Mouse (Mus musculus) large intestine, adult 2 months (tissue): ENCODE measurements around the gene Serpina1f. TPM values are rescaled to one million over a fixed set of nuclear protein-coding genes. Genes with fewer than 3 reads are reported as not detected.
"Not testable (repeated sequence)": the region's sequence is repeated elsewhere in the genome, so short reads cannot be mapped to it uniquely, and the experiment has no call there.

Source experiments
- DNase-seq: peaks from one replicate; pipeline ENCODE4 v3.0.0-alpha.2; 2012; ENCODE audit warnings: low read depth, low spot score
- WGBS: fragments of 180-500 bp; shearing (Covaris S2); methylation state at CpG from one replicate; pipeline ENCODE4 v1.1.7; 2018; 5-methylcytosine and 5-hydroxymethylcytosine counted together
- polyA plus RNA-seq: library from polyadenylated mRNA; depleted of rRNA; stranded (reverse); fragments of >200 nt; gene quantifications from 2 replicates; pipeline ENCODE4 v1.2.3, GENCODE M21; 2012; rRNA removed

The Serpina1f gene
- polyA plus RNA-seq, 1 experiment: 2.3 TPM

DNA sequence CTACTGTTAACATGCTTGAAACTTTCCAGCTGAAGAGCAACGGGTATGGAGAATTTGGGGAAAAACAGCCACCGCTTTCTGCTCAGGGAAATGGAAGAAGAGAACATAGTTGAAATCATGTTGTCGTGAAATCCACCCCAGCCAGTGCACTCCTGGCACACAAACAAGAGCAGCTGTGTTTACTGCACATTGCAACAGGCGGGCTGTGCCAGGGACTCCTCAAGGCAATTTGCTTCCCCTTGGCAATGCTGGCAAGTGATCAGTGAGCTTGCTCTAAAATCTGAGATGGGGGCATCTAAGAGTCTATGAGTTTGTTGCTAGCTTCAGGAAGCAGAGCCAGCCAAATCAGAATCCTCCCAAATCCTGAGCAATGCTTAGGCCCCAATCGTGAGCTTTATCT lies 25.0 kb downstream of the Serpina1f start:
- WGBS: 59% methylated on average over 5 of the region's 5 CpGs
- no peak for DNase-seq

DNA sequence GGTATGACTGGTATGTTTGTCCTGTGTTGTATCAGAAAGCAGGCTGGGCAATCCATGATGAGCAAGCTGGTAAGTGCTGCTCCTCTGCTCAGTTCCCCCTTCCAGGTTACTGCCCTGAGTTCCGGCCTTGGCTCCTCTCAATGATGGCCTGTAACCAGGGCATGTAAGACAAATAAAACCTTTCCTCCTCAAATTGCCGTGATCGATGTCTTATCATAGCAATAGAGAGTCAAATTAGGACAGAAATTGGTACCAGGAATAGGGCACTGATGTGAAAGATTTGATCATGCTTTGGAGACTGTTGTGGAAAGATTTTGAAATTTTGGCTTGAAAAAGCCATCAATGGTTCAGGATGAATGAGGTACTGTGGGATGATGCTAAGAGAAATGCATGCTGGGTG lies 30.0 kb downstream of the Serpina1f start:
- DNase-seq: no peak
- 66% methylated on average over 3 of the region's 3 CpGs for WGBS

DNA sequence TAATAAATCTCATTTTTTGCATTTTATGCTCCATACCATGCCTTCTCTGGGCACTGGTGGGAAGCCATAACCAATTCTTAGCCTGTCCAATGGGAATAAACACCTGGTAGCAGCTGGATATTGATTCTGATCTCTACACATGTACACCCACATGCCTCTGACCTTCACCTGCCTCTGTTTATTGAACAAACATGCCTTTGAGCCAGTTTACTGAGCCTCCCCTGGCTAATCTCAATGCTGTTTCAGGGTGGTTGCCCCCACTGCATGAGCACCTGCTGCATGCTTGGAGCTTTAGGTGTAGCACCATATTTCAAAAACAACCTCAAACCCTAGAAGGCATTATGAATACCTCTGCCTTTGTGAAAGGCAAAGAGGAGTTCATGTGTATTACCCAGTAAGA lies 33.3 kb downstream of the Serpina1f start:
- not testable (repeated sequence) for DNase-seq

DNA sequence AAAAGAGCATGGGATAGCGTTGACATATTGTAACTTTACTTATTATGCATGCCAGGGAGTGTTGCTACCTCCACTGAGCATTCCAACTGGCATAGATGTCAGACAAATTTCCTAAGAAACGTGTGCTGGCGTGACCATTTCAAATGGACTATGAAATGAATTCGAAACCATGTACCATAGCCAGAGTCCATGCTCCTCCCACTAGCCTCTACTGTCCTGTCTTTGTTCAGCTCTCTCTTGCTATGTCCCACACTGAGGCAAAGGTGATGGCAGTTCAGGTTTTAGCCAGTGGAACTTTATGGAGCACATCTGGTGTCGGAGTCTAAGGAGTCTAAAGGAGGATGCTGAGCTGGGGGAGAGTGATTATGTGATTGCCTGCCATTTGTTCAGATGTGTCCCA lies 35.3 kb downstream of the Serpina1f start:
- DNase-seq: no peak
- WGBS: 85% methylated on average over 5 of the region's 5 CpGs

DNA sequence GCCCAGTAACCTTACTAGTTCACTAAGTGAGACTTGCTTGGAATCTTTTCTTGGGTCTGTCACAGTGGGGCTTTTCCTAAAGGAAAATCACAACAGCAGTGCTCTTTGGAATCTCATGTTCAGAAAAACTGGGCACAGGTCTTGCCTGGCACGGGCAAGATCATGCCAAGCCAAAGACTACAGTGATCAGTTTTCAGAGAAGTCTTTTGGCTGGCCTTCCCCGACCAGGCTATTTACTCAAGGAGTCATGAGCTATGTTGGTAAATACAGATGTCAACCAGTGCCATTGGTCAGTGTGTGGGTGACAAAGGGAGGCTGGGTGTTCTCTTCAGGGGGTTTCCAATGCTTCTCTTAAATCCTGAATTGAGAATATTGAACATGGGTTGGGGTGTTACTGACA lies 36.2 kb downstream of the Serpina1f start:
- 62% methylated on average over 2 of the region's 2 CpGs for WGBS
- DNase-seq: no peak

DNA sequence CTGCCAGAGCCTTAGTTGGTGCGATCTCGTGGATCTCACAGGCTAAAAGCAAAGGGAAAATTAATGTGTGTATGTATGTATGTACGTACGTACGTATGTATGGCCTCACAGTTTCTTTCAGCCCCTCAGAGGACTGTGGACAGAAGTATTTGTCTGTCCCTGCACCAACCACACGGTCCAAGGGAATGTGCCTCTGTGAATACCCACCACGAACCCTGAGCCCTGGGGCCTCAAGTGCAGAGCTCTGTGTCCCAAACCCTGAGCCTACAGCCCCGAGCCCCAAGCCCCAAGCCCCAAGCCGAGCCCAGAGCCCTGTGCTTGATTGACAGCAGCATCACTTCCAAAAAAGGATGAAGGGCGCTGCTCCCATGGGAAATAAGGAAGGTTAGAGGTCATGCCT lies 37.3 kb downstream of the Serpina1f start:
- 84% methylated on average over 10 of the region's 10 CpGs for WGBS
- DNase-seq: no peak

DNA sequence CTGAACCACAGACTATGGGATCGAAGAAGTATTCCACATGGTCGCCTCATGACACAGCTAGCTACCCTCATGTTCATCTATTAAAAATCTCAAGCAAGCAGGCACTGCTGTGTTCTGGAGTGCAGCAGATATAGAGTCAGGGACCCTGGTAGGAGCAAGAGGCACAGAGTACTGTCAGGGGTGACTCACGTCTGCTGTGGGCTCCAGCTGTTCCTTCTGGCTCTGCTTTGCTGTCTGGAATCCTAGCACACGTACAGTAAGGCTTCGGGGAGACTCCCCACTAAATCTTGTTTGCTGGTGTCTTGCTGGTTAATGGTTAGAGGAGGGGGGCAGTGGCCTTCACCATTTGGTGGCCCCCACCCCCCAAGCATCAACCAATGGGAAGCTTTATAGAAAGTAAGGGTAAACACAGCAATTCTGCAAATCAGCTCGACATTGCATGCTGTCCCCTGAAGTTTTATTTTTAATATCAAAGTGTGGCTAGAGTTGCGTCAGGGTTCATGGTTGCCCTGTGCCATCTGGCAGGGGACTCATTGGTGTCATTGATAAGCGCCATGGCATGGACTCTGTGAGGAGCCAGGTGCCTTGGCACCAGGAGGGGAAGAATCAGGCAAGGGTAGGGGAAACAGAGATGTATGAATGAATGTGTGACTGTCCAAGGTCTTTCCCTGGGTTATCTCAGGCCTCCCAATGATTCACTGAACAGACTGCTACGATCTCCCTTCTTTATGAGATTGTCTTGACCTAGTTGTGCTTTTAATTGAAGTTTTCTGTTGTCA lies 38.3 kb downstream of the Serpina1f start, which contains the start of gene Serpina6:
Gene Serpina6, minus strand, starts transcription at position 365 of the 779 bp plus-strand sequence.
- no peak for DNase-seq
- WGBS: 48% methylated on average over 9 of the region's 9 CpGs

DNA sequence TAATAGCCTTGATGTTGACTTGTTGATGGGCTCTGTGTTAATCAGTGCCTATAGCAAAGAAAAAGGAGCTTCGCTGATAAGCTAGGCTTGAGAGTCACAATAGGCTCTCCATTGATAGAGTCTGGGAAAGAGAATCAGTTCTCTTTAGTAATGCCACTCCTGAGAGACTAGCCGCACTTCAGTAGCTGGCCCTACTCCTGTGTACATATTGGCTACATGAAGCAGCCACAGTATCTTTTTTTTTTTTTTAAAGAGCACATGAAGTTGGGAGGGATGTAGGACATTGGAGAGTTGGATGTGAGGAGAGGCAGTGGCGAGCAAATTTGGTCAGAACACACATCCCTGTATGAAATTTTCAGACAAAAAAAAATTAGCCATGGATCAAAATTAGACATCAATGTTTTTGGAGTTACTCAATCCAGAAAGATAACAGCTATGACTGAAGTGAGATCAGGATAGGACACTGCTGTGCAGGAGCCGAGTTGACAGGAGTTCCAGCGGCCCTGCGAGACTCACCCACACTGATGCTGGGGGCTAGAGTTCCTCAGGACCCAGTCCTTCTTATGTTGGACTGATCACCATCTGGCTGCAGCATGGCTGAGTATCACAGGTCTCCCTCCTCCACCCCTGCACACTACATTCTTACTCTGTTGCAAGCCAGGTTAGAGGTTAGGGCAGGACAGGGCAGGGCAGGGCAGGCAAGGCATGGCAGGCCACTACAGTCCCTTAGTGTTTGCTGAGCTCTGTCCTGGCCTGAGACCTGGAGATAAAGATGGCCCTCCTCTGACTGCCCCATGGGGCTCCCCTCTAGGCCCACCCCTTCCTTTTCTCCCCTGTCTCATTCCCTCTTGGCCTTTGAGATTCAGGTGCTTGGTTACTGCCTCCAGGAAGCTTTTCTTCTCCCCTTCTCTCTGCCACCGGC lies 39.9 kb downstream of the Serpina1f start:
- 82% methylated on average over 7 of the region's 7 CpGs for WGBS
- DNase-seq: no peak

DNA sequence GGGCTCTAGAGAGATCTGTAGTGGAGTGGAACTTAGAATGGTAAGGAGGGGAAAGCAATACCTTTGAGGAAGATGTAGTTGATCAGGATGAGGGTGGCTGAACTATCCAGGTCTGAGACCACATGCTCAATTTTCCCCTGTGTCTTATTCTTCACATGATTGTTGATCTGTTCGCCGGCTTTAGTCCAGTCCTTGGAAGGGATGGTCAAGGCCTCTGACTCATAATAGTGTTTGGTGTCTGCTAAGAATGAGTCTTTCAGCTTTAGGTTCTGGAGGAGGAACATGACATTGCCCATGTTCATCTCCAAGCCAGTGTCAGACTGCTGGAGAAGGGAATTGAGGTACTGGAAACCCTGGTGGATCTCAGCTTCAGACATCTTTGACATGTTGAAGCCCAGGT lies 41.5 kb downstream of the Serpina1f start:
- 95% methylated on average over 2 of the region's 2 CpGs for WGBS
- no peak for DNase-seq

DNA sequence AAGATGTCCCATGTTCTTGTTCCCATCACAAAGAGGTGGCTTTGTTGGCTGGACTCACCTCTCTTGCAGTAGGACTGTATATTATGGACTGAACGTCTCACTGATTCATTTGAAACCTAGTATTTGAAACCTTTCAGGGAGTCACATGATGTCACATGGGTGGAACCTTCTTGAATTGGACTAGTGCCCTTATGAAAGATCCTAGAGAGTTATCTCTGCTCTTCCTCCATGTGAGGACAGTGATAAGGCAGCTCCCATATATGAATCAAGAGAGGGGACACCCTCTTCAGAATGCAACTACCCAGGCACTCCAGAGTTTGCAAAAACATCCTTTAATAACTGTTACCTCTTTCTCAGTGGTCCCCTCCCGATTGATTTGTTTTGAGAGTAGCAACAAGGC lies 49.0 kb downstream of the Serpina1f start:
- WGBS: 67% methylated on average over 2 of the region's 2 CpGs

DNA sequence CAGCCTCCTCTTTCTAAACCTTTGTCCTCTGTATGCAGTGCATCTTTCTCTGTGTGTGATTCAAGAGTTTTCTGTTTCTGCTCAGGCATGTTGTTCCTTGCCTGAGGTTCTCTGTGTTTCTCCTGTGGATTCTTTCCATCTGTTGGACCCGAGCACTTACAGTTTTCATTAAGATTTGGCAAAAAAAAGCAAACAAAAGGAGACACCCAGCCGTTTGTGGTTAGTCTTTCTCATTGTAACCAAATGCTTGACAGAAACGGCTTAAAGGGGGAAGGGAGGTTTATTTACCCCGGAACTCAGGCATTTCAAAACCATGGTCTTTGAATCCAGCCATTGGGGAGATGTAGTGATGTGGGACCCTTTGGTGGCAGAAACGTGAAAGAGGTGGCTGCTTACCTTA lies 50.7 kb downstream of the Serpina1f start:
- 26% methylated on average over 5 of the region's 5 CpGs for WGBS
- no peak for DNase-seq

More for the DNA sequence above, 49.0 kb downstream of the Serpina1f start:
- no peak for DNase-seq

DNA sequence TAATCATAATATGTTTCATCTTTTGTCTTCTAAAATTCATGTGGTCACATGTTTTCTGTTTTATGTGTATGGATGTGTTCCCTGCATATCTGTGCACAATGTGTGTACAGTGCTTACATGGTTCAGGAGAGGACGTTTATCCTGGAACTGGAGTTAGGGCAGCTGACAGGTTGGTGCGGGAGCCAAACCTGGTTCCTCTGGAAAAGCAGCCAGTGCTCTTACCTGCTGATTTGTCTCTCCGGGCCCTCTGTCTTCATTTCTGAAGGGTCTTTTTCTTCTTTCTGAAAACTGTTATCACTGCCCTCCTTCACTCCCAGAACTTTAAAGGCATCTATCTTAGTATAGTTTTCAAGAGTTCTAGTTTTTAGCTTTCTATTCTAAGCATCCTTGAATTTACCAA lies 51.5 kb downstream of the Serpina1f start:
- DNase-seq: no peak
- 84% methylated on average over 3 of the region's 3 CpGs for WGBS

DNA sequence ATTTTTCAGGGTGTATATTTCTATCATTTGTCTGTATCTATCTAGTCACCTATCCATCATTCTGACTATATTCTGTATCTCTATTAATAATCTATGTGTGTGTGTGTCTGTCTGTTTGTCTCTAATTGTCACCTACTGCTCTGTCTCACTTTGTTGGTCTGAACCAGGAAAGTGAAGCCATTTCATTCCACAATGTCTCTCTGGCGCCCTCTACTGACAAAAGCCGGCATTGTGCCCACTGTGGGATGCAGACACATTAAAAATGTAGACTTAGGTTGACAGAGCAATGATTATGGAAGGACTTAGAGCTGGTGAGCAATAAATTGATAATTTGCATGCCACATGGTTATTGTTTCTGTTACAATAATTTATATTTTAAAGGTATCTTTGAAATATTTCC lies 52.0 kb downstream of the Serpina1f start:
- peak; percentile 18 for DNase-seq
- 0% methylated on average over 2 of the region's 2 CpGs for WGBS

Other genes starting within 250 kb of the Serpina1f start
- 179 and 656 TPM in 2 replicates for gene Ifi27l2b, start 238.3 kb downstream of the Serpina1f start, polyA plus RNA-seq
- 0.66 and 0.67 TPM in 2 replicates for gene Ppp4r4, start 163.2 kb downstream of the Serpina1f start, polyA plus RNA-seq
- gene Serpina10, start 64.1 kb downstream of the Serpina1f start, polyA plus RNA-seq: 2.1 and 3.0 TPM in 2 replicates
- 0.08 TPM in 1 of 2 replicates, not detected in the other for gene Serpina6, start 38.3 kb downstream of the Serpina1f start, polyA plus RNA-seq
- gene Serpina16, start 19.4 kb downstream of the Serpina1f start, polyA plus RNA-seq: 0.06 TPM in 1 of 2 replicates, not detected in the other
- 0.42 and 0.55 TPM in 2 replicates for gene Serpina1d, start 78.1 kb upstream of the Serpina1f start, polyA plus RNA-seq
- gene Serpina1b, start 134.8 kb upstream of the Serpina1f start, polyA plus RNA-seq: 11.2 and 31.0 TPM in 2 replicates
- gene Serpina1a, start 168.0 kb upstream of the Serpina1f start, polyA plus RNA-seq: 0.16 and 2.0 TPM in 2 replicates
- gene Serpina1c, start 209.4 kb upstream of the Serpina1f start, polyA plus RNA-seq: 1.4 and 1.5 TPM in 2 replicates